Mouse (Mus musculus): Measurements from ENCODE around the gene Anxa5. TPM values are rescaled to one million over a fixed set of nuclear protein-coding genes. Genes with fewer than 3 reads are reported as not detected.

Anxa5 gene
- polyA plus RNA-seq, 1 experiment from 2014 or later, result 62.7 TPM

- Histone ChIP-seq H3K27me3 (replicated peaks; ENCODE audit: control insufficient read depth, insufficient read depth, low read length) (no peaks in the 10 kb centered on the region), H3K4me2 (ENCODE audit: low read length) (peak overlapping the region; percentile 25; the same call in 1 of the 2 replicates), H3K27ac (ENCODE audit: low read depth, low read length) (peak overlapping the region; percentile 62; the same call in 1 of the 2 replicates), H3K9me3 (replicated peaks; ENCODE audit: control insufficient read depth, low read length) (no peaks in the 10 kb centered on the region), H3K36me3 (ENCODE audit: control insufficient read depth, insufficient read depth, low read length) (no peaks in the 10 kb centered on the region), H3K4me3 (ENCODE audit: low read depth, low read length) (no peak overlapping the region), H3K4me1 (ENCODE audit: control insufficient read depth, insufficient read depth, low read length) (peaks cover 3% of the 10 kb centered on the region; the same call in 1 of the 2 replicates), H3K9ac (ENCODE audit: low read length) (peak overlapping the region; percentile 40; the same call in 1 of the 2 replicates)
- DNase-seq (ENCODE audit: low spot score), result peak; percentile 76
- WGBS, result 3% methylated on average over 11 of the region's 11 CpGs
- ATAC-seq, result peak; percentile 88
These were observed 6.1 kb upstream of the Anxa5 start for GRCm38 (mm10) chr3:36481776-36482193.

- H3K36me3 ChIP-seq (ENCODE audit: control insufficient read depth, insufficient read depth, low read length), result no peaks in the 10 kb centered on the region
- H3K4me1 ChIP-seq (ENCODE audit: control insufficient read depth, insufficient read depth, low read length), result peaks cover 3% of the 10 kb centered on the region; the same call in 1 of the 2 replicates
- H3K4me3 ChIP-seq (ENCODE audit: low read depth, low read length), result no peak overlapping the region
- ATAC-seq (no peak), DNase-seq (ENCODE audit: low spot score) (no peak)
- no peak overlapping the region for H3K9ac ChIP-seq (ENCODE audit: low read length)
- H3K9me3 ChIP-seq (replicated peaks; ENCODE audit: control insufficient read depth, low read length), result no peaks in the 10 kb centered on the region
- no peaks in the 10 kb centered on the region for H3K27me3 ChIP-seq (replicated peaks; ENCODE audit: control insufficient read depth, insufficient read depth, low read length)
- WGBS, result 68% methylated on average over 2 of the region's 2 CpGs
- H3K4me2 ChIP-seq (ENCODE audit: low read length), result no peak overlapping the region
- no peak overlapping the region for H3K27ac ChIP-seq (ENCODE audit: low read depth, low read length)
These were observed 4.8 kb upstream of the Anxa5 start for GRCm38 (mm10) chr3:36480486-36480885.

- Histone ChIP-seq H3K9me3 (replicated peaks; ENCODE audit: control insufficient read depth, low read length) (no peaks in the 10 kb centered on the region), H3K9ac (ENCODE audit: low read length) (no peak overlapping the region), H3K4me1 (ENCODE audit: control insufficient read depth, insufficient read depth, low read length) (peaks cover 3% of the 10 kb centered on the region; the same call in 1 of the 2 replicates), H3K36me3 (ENCODE audit: control insufficient read depth, insufficient read depth, low read length) (no peaks in the 10 kb centered on the region), H3K4me2 (ENCODE audit: low read length) (no peak overlapping the region), H3K4me3 (ENCODE audit: low read depth, low read length) (no peak overlapping the region), H3K27ac (ENCODE audit: low read depth, low read length) (no peak overlapping the region), H3K27me3 (replicated peaks; ENCODE audit: control insufficient read depth, insufficient read depth, low read length) (no peaks in the 10 kb centered on the region)
- DNase-seq (ENCODE audit: low spot score), result no peak
- 34% methylated on average over 8 of the region's 8 CpGs for WGBS
- ATAC-seq, result no peak
These were observed 3.1 kb upstream of the Anxa5 start for GRCm38 (mm10) chr3:36478776-36479175.

GRCm38 (mm10) chr3:36476261-36477155 is 814 bp upstream of the Anxa5 start:
- H3K4me2 ChIP-seq (ENCODE audit: low read length), result peak overlapping the region; percentile 96
- H3K4me3 ChIP-seq (ENCODE audit: low read depth, low read length), result peak overlapping the region; percentile 58
- DNase-seq (ENCODE audit: low spot score) (no peak), ATAC-seq (no peak)
- no peaks in the 10 kb centered on the region for H3K27me3 ChIP-seq (replicated peaks; ENCODE audit: control insufficient read depth, insufficient read depth, low read length)
- no peaks in the 10 kb centered on the region for H3K36me3 ChIP-seq (ENCODE audit: control insufficient read depth, insufficient read depth, low read length)
- H3K4me1 ChIP-seq (ENCODE audit: control insufficient read depth, insufficient read depth, low read length), result 0 out of 2 replicates have a peak, but pooled peaks cover 3% of the 10 kb centered on the region
- H3K9ac ChIP-seq (ENCODE audit: low read length), result peak overlapping the region; percentile 66
- 39% methylated on average over 20 of the region's 20 CpGs for WGBS
- H3K27ac ChIP-seq (ENCODE audit: low read depth, low read length), result no peak overlapping the region
- no peaks in the 10 kb centered on the region for H3K9me3 ChIP-seq (replicated peaks; ENCODE audit: control insufficient read depth, low read length)

- DNase-seq (ENCODE audit: low spot score) (peak; percentile 24), ATAC-seq (no peak)
- WGBS, result 2% methylated on average over 24 of the region's 24 CpGs
These were observed 683 bp downstream of the Anxa5 start for GRCm38 (mm10) chr3:36474938-36475483.

GRCm38 (mm10) chr3:36474421-36474820 is 1.3 kb downstream of the Anxa5 start:
- H3K27me3 ChIP-seq (replicated peaks; ENCODE audit: control insufficient read depth, insufficient read depth, low read length), result no peaks in the 10 kb centered on the region
- no peaks in the 10 kb centered on the region for H3K4me1 ChIP-seq (ENCODE audit: control insufficient read depth, insufficient read depth, low read length)
- no peak overlapping the region for H3K27ac ChIP-seq (ENCODE audit: low read depth, low read length)
- no peak overlapping the region; the same call in 1 of the 2 replicates for H3K9ac ChIP-seq (ENCODE audit: low read length)
- ATAC-seq (no peak), DNase-seq (ENCODE audit: low spot score) (no peak)
- no peaks in the 10 kb centered on the region for H3K36me3 ChIP-seq (ENCODE audit: control insufficient read depth, insufficient read depth, low read length)
- H3K4me2 ChIP-seq (ENCODE audit: low read length), result peak overlapping the region; percentile 96
- H3K9me3 ChIP-seq (replicated peaks; ENCODE audit: control insufficient read depth, low read length), result no peaks in the 10 kb centered on the region
- WGBS, result 78% methylated on average over 5 of the region's 5 CpGs
- H3K4me3 ChIP-seq (ENCODE audit: low read depth, low read length), result peak overlapping the region; percentile 58; the same call in 1 of the 2 replicates

More at GRCm38 (mm10) chr3:36474938-36475483, 683 bp downstream of the Anxa5 start:
- Histone ChIP-seq H3K4me2 (ENCODE audit: low read length) (peak overlapping the region; percentile 96), H3K9me3 (replicated peaks; ENCODE audit: control insufficient read depth, low read length) (no peaks in the 10 kb centered on the region), H3K27ac (ENCODE audit: low read depth, low read length) (no peak overlapping the region; the same call in 1 of the 2 replicates), H3K4me3 (ENCODE audit: low read depth, low read length) (peak overlapping the region; percentile 58), H3K9ac (ENCODE audit: low read length) (peak overlapping the region; percentile 66), H3K27me3 (replicated peaks; ENCODE audit: control insufficient read depth, insufficient read depth, low read length) (no peaks in the 10 kb centered on the region), H3K36me3 (ENCODE audit: control insufficient read depth, insufficient read depth, low read length) (no peaks in the 10 kb centered on the region), H3K4me1 (ENCODE audit: control insufficient read depth, insufficient read depth, low read length) (no peaks in the 10 kb centered on the region)

GRCm38 (mm10) chr3:36473222-36473621 is 2.5 kb downstream of the Anxa5 start:
- no peaks in the 10 kb centered on the region for H3K9me3 ChIP-seq (replicated peaks; ENCODE audit: control insufficient read depth, low read length)
- 94% methylated on average over 5 of the region's 5 CpGs for WGBS
- no peak for ATAC-seq
- H3K27me3 ChIP-seq (replicated peaks; ENCODE audit: control insufficient read depth, insufficient read depth, low read length), result no peaks in the 10 kb centered on the region
- H3K9ac ChIP-seq (ENCODE audit: low read length), result no peak overlapping the region
- H3K4me3 ChIP-seq (ENCODE audit: low read depth, low read length), result no peak overlapping the region
- H3K27ac ChIP-seq (ENCODE audit: low read depth, low read length), result no peak overlapping the region
- no peak for DNase-seq (ENCODE audit: low spot score)
- no peaks in the 10 kb centered on the region for H3K4me1 ChIP-seq (ENCODE audit: control insufficient read depth, insufficient read depth, low read length)
- no peaks in the 10 kb centered on the region for H3K36me3 ChIP-seq (ENCODE audit: control insufficient read depth, insufficient read depth, low read length)
- no peak overlapping the region for H3K4me2 ChIP-seq (ENCODE audit: low read length)

GRCm38 (mm10) chr3:36471856-36472255 is 3.8 kb downstream of the Anxa5 start:
- Histone ChIP-seq H3K27me3 (replicated peaks; ENCODE audit: control insufficient read depth, insufficient read depth, low read length) (no peaks in the 10 kb centered on the region), H3K4me3 (ENCODE audit: low read depth, low read length) (no peak overlapping the region), H3K4me2 (ENCODE audit: low read length) (no peak overlapping the region), H3K9me3 (replicated peaks; ENCODE audit: control insufficient read depth, low read length) (no peaks in the 10 kb centered on the region), H3K27ac (ENCODE audit: low read depth, low read length) (no peak overlapping the region), H3K9ac (ENCODE audit: low read length) (no peak overlapping the region), H3K4me1 (ENCODE audit: control insufficient read depth, insufficient read depth, low read length) (no peaks in the 10 kb centered on the region), H3K36me3 (ENCODE audit: control insufficient read depth, insufficient read depth, low read length) (no peaks in the 10 kb centered on the region)
- no peak for DNase-seq (ENCODE audit: low spot score)
- no peak for ATAC-seq
- WGBS, result 72% methylated on average over 4 of the region's 4 CpGs

- no peak overlapping the region for H3K27ac ChIP-seq (ENCODE audit: low read depth, low read length)
- no peaks in the 10 kb centered on the region for H3K4me1 ChIP-seq (ENCODE audit: control insufficient read depth, insufficient read depth, low read length)
- ATAC-seq, result no peak
- H3K9me3 ChIP-seq (replicated peaks; ENCODE audit: control insufficient read depth, low read length), result no peaks in the 10 kb centered on the region
- WGBS, result 63% methylated on average over 2 of the region's 2 CpGs
- no peak overlapping the region for H3K4me3 ChIP-seq (ENCODE audit: low read depth, low read length)
- no peaks in the 10 kb centered on the region for H3K27me3 ChIP-seq (replicated peaks; ENCODE audit: control insufficient read depth, insufficient read depth, low read length)
- H3K36me3 ChIP-seq (ENCODE audit: control insufficient read depth, insufficient read depth, low read length), result no peaks in the 10 kb centered on the region
- no peak overlapping the region for H3K4me2 ChIP-seq (ENCODE audit: low read length)
- no peak for DNase-seq (ENCODE audit: low spot score)
- no peak overlapping the region for H3K9ac ChIP-seq (ENCODE audit: low read length)
These were observed 6.8 kb downstream of the Anxa5 start for GRCm38 (mm10) chr3:36468871-36469270.
